Mouse (Mus musculus) layer of hippocampus, adult 11-12 months (tissue): ENCODE measurements around the gene Pld4.
A peak's percentile ranks its signal among the peaks of the same experiment; 100 is the strongest.

Experiments
- DNase-seq: peaks from one replicate; pipeline ENCODE4 v3.0.0; 2022; ENCODE audit warnings: low spot score

Gene Pld4

DNA sequence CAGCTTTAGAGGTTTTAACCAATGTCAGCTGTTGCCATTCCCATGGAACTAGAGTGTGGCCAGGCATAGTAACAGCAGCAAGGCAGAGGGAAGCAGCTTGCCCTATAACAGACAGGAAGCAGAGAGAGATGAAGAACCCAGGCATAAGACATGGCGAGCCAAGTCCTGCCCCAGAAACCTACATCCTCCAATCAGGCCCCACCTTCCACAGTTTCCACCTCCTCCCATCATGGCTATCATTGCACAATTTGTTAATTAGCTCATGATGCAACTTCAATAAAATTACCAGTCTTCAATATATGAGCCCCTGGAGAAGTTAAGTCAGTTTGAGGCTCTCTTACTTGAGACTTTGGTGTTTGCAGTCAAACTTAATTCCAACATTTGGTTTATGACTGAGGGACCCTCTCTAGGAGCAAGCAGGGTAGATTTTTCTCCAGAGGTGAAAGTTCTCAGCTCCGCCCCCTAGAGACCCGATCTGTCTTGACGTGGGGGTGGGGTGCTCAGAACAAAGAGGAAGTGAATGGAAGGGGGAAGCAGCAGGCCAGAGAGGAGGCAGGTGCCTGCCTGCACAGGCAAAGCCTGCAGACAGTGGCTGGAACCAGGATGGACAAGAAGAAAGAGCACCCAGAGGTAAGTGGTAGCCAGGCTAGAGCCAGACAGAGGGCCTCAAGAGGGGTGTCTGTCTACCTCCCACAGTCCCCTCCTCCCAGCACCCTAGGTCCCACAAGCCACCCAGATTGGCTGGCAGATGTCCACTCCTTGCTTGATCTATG, at the start of gene Pld4:
Pld4 (plus strand) TSS at position 502 of the 773 bp plus-strand sequence.
- DNase-seq = peak; percentile 45

- DNase-seq = no peak
These were observed 46.5 kb upstream of the Pld4 start for GRCm38 (mm10) chr12:112713984-112714383.

DNA sequence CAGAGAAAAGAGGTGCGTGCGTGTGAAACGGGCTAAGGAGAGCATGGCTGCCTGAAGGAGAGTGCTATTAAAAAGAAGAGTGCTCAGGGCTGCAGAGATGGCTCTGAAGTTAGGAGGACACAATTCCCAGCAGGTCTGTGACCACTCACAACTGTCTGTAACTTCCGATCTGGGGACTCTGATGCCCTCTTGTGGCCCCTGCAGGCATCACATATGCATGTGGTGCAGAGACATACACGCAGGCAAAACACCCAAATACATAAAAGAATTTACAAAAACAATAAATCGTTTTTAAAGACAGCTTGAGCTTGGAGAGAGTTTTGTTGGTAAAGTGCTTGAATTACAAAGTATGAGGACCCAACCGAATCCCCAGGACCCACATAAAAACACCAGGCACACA, 43.3 kb upstream of the Pld4 start:
- no peak for DNase-seq

- DNase-seq = no peak
These were observed 41.5 kb upstream of the Pld4 start for GRCm38 (mm10) chr12:112718995-112719394.

DNA sequence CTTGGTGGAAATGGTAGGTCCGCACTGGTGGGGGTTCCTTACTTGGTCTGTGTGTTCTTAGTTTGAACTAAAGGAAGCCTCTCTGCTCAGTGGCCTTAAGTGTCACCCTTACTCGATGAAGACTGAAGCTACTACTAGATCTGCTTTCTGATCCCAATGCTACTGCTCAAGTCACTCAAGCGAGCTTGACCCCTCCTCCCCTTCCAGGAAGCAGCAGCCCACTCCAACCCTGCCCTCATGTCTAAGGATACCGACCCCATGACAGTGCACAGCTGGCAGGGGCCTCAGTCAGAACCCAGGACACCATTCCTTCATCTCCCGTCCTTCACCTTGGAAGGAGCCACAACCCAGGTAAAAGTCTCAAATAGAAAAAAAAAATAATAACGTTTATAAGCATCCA, 40.2 kb upstream of the Pld4 start, which contains the start of gene Cep170b:
Cep170b (plus strand) TSS at position 240 of the 400 bp plus-strand sequence.
- no peak for DNase-seq

DNA sequence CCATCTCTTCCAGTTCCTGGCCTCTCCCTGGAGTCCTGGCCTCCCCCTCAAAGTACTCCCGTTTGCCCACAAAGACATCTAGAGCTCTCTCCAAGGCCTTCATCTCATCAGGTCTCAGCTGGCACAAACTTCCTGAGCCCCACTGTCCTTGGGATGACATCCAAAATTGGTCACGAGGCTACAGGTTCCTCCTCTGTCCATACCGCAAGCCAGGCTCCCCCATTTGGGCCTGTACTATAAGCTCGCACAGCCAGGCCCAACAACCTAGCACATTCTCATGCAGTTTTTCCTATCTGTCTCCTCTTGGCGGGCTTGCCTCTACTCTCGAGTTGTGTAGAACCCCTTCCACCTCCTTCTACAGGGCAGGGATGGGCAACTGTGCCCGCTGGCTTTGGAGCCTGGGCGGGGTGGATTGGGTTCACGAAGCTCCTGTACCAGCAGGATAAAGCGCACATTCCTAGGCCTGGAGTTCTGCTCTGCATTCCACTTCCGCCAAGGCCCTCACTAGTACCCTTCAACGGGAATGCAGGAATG, 39.5 kb upstream of the Pld4 start:
- no peak for DNase-seq

DNA sequence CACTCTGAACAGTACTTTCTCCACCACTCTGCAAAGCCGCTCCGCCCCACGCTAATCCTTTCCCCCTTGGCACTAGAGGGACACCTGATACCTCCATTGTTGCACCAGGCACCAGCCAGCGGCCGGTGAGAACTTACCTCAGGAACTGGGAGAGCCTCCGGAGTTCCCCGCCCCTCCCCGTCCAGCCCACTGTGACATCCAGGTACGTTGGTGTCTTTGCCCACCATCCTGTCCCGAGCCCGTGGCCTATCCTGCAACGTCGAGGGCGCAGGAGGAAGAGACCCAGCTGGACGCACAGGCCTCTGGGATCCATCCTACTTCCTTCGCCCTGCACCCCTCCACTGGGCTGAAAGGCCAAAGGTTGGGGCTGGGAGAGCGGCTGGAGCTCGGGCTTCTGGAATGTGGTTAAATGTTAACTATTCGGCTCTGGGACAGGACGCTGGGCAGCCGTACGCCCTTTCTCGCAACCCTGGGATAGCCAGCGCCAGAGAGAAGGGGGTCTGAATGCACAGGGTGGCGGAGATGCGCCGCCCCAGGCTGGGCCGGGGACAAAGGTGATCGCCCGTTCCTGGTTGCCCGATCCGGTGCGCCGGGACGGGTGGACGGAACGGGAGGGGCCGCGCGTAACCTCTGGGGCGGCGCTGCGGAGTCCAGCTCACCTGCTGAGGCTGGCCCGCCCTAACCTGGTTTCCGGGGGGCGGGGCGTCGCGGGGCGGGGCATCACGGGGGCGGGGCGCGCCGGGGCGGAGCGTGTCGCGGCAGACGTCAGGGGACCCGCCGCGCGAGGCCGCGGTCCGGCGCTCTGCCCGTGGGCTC, 38.8 kb upstream of the Pld4 start:
- no peak for DNase-seq

DNA sequence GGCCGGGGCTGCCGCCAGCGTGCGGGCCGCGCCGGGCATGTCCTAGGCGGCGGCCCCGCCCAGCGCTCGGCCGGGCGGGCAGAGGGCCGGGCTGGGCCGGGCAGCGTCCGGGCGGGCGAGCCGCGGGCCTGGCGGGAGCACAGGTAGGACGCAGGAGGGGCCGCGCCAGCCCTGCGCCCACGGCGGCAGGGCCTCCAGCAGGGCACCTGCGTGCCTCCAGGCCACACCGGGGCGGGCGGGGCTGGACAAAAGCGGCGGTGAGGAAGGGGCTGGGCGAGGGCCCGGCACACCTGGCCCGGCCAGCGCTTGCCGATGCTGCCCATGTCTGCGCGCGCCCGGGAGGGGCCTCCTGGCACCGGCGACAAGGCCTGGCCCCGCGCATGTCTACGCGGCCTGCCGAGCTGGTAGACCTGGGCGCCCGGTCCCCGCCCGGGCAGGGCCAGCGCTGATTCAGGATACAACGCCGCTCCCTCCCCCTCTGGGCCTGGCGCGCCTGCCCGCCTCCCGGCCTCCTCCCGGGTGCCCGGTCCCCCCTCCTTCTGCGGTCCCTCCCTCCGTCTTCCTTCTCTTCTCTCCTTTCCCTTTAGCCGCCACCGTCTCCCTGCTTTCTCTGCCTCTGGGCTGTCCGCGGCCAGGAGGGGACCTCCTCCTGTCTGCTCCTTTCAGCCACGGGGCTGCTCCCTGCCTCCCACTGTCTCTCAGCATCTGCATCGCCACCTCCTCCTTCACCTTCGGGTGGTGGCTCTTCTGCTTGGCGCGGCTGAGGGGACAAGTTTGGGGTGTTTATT, 38.0 kb upstream of the Pld4 start:
- no peak for DNase-seq

- no peak for DNase-seq
These were observed 37.5 kb upstream of the Pld4 start for GRCm38 (mm10) chr12:112723028-112723330.

DNA sequence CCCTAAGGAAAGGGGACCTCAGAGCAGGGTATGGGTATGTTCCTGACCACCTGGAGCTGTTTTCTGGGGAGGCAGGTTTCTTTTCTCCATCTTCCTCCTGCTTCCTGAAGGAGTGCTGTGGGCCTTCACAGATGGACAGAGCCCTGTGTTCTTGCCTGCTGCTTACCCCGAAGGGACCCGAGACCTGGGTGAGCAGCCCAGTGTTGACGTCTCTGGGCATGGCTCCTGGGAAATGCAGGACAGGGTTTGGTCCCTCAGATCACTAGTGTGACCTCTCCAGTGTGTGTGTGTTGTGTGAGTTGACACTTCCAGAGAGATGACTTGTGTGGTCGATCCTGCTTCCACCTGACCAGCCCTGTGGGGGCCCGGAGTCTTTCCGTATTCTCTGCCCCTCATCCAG, 37.0 kb upstream of the Pld4 start:
- no peak for DNase-seq

- DNase-seq = peak; percentile 84
These were observed 36.2 kb upstream of the Pld4 start for GRCm38 (mm10) chr12:112724077-112724805.

GRCm38 (mm10) chr12:112727801-112728200, 32.7 kb upstream of the Pld4 start:
- no peak for DNase-seq

GRCm38 (mm10) chr12:112730808-112731207, 29.6 kb upstream of the Pld4 start:
- no peak for DNase-seq

GRCm38 (mm10) chr12:112732591-112732990, 27.9 kb upstream of the Pld4 start:
- no peak for DNase-seq

- DNase-seq = no peak
These were observed 26.2 kb upstream of the Pld4 start for GRCm38 (mm10) chr12:112734108-112734820.

- DNase-seq = no peak
These were observed 25.4 kb upstream of the Pld4 start for GRCm38 (mm10) chr12:112734881-112735655.

DNA sequence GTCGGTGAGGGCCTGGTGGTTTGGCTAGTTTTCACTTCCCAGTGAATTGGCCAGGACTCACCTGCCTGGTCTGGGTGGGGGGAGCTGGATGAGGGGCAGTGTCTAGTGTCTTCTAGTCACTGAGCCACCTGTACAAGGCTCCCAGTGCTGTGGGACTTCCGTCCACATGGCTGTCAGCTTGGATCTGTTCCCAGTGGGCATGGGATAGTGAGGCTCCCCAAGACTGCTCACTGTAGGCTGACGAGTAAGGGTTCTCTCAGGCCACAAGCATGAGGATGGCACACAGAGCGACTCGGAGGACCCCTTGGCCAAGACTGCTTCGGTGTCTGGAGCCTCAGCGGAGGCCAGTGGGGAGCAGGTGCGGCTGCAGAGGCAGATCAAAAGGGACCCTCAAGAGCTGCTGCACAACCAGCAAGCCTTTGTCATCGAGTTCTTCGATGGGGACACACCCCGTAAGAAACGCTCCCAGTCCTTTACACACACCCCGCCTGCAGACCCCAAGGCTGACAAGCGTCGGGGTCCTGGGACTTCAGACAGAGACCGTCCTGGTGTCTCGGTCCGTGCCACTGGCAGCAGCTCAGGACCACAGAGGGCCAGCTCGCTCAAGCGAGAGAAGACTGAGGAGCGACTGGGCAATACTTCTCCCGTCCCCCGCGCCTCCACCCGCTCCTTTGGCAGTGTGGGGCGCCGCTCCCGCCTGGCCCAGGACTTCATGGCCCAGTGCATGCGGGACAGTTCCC, 24.4 kb upstream of the Pld4 start:
- no peak for DNase-seq

DNA sequence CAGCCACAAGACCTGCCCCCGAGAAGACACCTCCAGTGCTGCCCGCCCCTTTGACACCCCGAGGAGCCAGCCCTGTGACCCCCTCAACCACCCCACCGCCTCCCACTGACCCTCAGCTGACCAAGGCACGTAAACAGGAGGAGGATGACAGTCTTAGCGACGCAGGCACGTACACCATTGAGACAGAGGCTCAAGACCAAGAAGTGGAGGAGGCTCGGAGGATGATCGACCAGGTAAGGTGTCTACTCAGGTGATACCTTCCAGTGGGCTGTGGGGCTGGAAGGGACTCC, 23.9 kb upstream of the Pld4 start:
- no peak for DNase-seq

- no peak for DNase-seq
These were observed 23.4 kb upstream of the Pld4 start for GRCm38 (mm10) chr12:112737081-112737480.

GRCm38 (mm10) chr12:112737761-112738160, 22.7 kb upstream of the Pld4 start:
- peak; percentile 72 for DNase-seq
